Mouse (Mus musculus): Measurements from ENCODE around the gene Gm281. TPM values are rescaled to one million over a fixed set of nuclear protein-coding genes. Genes with fewer than 3 reads are reported as not detected.
A peak's percentile ranks its signal among the peaks of the same experiment; 100 is the strongest.

Gene Gm281
- total and polyA plus RNA-seq, 2 experiments from 2014 or later, result not detected

GRCm38 (mm10) chr14:13906461-13906860 is 7.8 kb downstream of the Gm281 start:
- Histone ChIP-seq H3K4me3 (ENCODE audit: low read depth, low read length) (no peak overlapping the region), H3K9me3 (ENCODE audit: low read length) (no peaks in the 10 kb centered on the region), H3K27me3 (ENCODE audit: insufficient read depth, low read length) (no peaks in the 10 kb centered on the region), H3K4me1 (ENCODE audit: insufficient read depth, low read length) (no peaks in the 10 kb centered on the region), H3K9ac (replicated peaks; ENCODE audit: low read length, poor library complexity, severe bottlenecking) (no peak overlapping the region), H3K4me2 (ENCODE audit: low read depth, low read length, poor library complexity, severe bottlenecking) (no peak overlapping the region), H3K36me3 (ENCODE audit: insufficient read depth, low read length) (no peaks in the 10 kb centered on the region), H3K27ac (ENCODE audit: low read depth, low read length) (no peak overlapping the region)
- 94% methylated on average over 1 of the region's 1 CpGs for WGBS
- TF ChIP-seq CTCF (IDR thresholded peaks at IDR 0.05), result no peak
- ATAC-seq (ENCODE audit: low FRiP score) (no peak), DNase-seq (ENCODE audit: low spot score) (no peak)

GRCm38 (mm10) chr14:13901611-13902067 is 12.6 kb downstream of the Gm281 start:
- DNase-seq (ENCODE audit: low spot score) (peak; percentile 88), ATAC-seq (ENCODE audit: low FRiP score) (peak; percentile 80)
- peak overlapping the region; percentile 35 for H3K4me3 ChIP-seq (ENCODE audit: low read depth, low read length)
- WGBS, result 1% methylated on average over 22 of the region's 22 CpGs
- H3K9ac ChIP-seq (replicated peaks; ENCODE audit: low read length, poor library complexity, severe bottlenecking), result peak overlapping the region; percentile 29
- no peaks in the 10 kb centered on the region for H3K36me3 ChIP-seq (ENCODE audit: insufficient read depth, low read length)
- TF ChIP-seq CTCF (IDR thresholded peaks at IDR 0.05), result peak; percentile 92
- H3K4me1 ChIP-seq (ENCODE audit: insufficient read depth, low read length), result no peaks in the 10 kb centered on the region
- H3K9me3 ChIP-seq (ENCODE audit: low read length), result no peaks in the 10 kb centered on the region
- peak overlapping the region; percentile 63 for H3K4me2 ChIP-seq (ENCODE audit: low read depth, low read length, poor library complexity, severe bottlenecking)
- no peak overlapping the region for H3K27ac ChIP-seq (ENCODE audit: low read depth, low read length)
- no peaks in the 10 kb centered on the region for H3K27me3 ChIP-seq (ENCODE audit: insufficient read depth, low read length)

GRCm38 (mm10) chr14:13895198-13895597 is 19.1 kb downstream of the Gm281 start:
- H3K4me3 ChIP-seq (ENCODE audit: low read depth, low read length), result no peak overlapping the region
- no peak overlapping the region for H3K4me2 ChIP-seq (ENCODE audit: low read depth, low read length, poor library complexity, severe bottlenecking)
- no peaks in the 10 kb centered on the region for H3K9me3 ChIP-seq (ENCODE audit: low read length)
- H3K27me3 ChIP-seq (ENCODE audit: insufficient read depth, low read length), result no peaks in the 10 kb centered on the region
- TF ChIP-seq CTCF (IDR thresholded peaks at IDR 0.05), result no peak
- ATAC-seq (ENCODE audit: low FRiP score), result no peak
- H3K27ac ChIP-seq (ENCODE audit: low read depth, low read length), result no peak overlapping the region
- DNase-seq (ENCODE audit: low spot score), result no peak
- H3K4me1 ChIP-seq (ENCODE audit: insufficient read depth, low read length), result no peaks in the 10 kb centered on the region
- H3K36me3 ChIP-seq (ENCODE audit: insufficient read depth, low read length), result no peaks in the 10 kb centered on the region
- H3K9ac ChIP-seq (replicated peaks; ENCODE audit: low read length, poor library complexity, severe bottlenecking), result no peak overlapping the region

- 87% methylated on average over 3 of the region's 3 CpGs for WGBS
- no peak for TF ChIP-seq CTCF (IDR thresholded peaks at IDR 0.05)
Measured at GRCm38 (mm10) chr14:13893748-13894147, 20.5 kb downstream of the Gm281 start.

GRCm38 (mm10) chr14:13861416-13861815 is 52.9 kb downstream of the Gm281 start:
- H3K9me3 ChIP-seq (ENCODE audit: low read length), result no peaks in the 10 kb centered on the region
- H3K27ac ChIP-seq (ENCODE audit: low read depth, low read length), result no peak overlapping the region
- DNase-seq (ENCODE audit: low spot score) (no peak), ATAC-seq (ENCODE audit: low FRiP score) (no peak)
- no peak overlapping the region for H3K9ac ChIP-seq (replicated peaks; ENCODE audit: low read length, poor library complexity, severe bottlenecking)
- H3K27me3 ChIP-seq (ENCODE audit: insufficient read depth, low read length), result no peaks in the 10 kb centered on the region
- H3K36me3 ChIP-seq (ENCODE audit: insufficient read depth, low read length), result no peaks in the 10 kb centered on the region
- no peak for TF ChIP-seq CTCF (IDR thresholded peaks at IDR 0.05)
- no peaks in the 10 kb centered on the region for H3K4me1 ChIP-seq (ENCODE audit: insufficient read depth, low read length)
- no peak overlapping the region for H3K4me3 ChIP-seq (ENCODE audit: low read depth, low read length)
- no peak overlapping the region for H3K4me2 ChIP-seq (ENCODE audit: low read depth, low read length, poor library complexity, severe bottlenecking)

More at GRCm38 (mm10) chr14:13893748-13894147, 20.5 kb downstream of the Gm281 start:
- Histone ChIP-seq H3K36me3 (ENCODE audit: insufficient read depth, low read length) (no peaks in the 10 kb centered on the region), H3K27me3 (ENCODE audit: insufficient read depth, low read length) (no peaks in the 10 kb centered on the region), H3K9ac (replicated peaks; ENCODE audit: low read length, poor library complexity, severe bottlenecking) (no peak overlapping the region), H3K4me1 (ENCODE audit: insufficient read depth, low read length) (no peaks in the 10 kb centered on the region), H3K4me3 (ENCODE audit: low read depth, low read length) (no peak overlapping the region), H3K4me2 (ENCODE audit: low read depth, low read length, poor library complexity, severe bottlenecking) (no peak overlapping the region), H3K27ac (ENCODE audit: low read depth, low read length) (no peak overlapping the region), H3K9me3 (ENCODE audit: low read length) (no peaks in the 10 kb centered on the region)
- DNase-seq (ENCODE audit: low spot score), result no peak
- no peak for ATAC-seq (ENCODE audit: low FRiP score)

- no peaks in the 10 kb centered on the region for H3K36me3 ChIP-seq (ENCODE audit: insufficient read depth, low read length)
- H3K27ac ChIP-seq (ENCODE audit: low read depth, low read length), result no peak overlapping the region
- WGBS, result 78% methylated on average over 3 of the region's 3 CpGs
- ATAC-seq (ENCODE audit: low FRiP score), result peak; percentile 69; the same call in 1 of the 2 replicates
- TF ChIP-seq CTCF (IDR thresholded peaks at IDR 0.05), result peak; percentile 55
- H3K4me1 ChIP-seq (ENCODE audit: insufficient read depth, low read length), result no peaks in the 10 kb centered on the region
- peak; percentile 41 for DNase-seq (ENCODE audit: low spot score)
- no peaks in the 10 kb centered on the region for H3K27me3 ChIP-seq (ENCODE audit: insufficient read depth, low read length)
- H3K9me3 ChIP-seq (ENCODE audit: low read length), result no peaks in the 10 kb centered on the region
- no peak overlapping the region for H3K4me3 ChIP-seq (ENCODE audit: low read depth, low read length)
- H3K4me2 ChIP-seq (ENCODE audit: low read depth, low read length, poor library complexity, severe bottlenecking), result no peak overlapping the region
- no peak overlapping the region for H3K9ac ChIP-seq (replicated peaks; ENCODE audit: low read length, poor library complexity, severe bottlenecking)
Measured at GRCm38 (mm10) chr14:13812801-13813479, 101.3 kb downstream of the Gm281 start.
